Mouse (Mus musculus): ENCODE results near the gene Nr1h4.

Nr1h4 gene

DNA sequence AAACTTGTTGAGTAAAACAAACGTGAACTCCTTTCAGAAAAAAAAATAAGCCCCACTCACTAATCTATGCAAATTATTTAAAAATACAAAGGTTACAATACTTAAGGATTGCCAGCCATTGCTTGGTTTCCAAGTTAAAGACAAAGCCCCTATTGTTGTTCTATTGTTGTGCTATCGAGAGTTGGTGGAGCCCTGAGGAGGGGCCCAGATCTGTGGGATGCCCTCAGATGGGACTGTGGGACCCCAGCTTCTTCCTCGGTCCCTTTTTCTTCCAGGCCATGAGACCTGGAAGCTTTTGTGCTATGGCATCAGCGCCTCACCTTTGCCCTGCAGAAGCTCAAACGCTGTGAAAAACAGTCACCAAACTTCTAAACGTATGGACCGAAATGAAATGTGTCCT, 51.7 kb downstream of the Nr1h4 start:
- DNase-seq (ENCODE audit: low read depth, low spot score), result peak; percentile 28

GRCm38 (mm10) chr10:89478766-89479165, 54.6 kb downstream of the Nr1h4 start:
- DNase-seq (ENCODE audit: low read depth, low spot score), result no peak

DNA sequence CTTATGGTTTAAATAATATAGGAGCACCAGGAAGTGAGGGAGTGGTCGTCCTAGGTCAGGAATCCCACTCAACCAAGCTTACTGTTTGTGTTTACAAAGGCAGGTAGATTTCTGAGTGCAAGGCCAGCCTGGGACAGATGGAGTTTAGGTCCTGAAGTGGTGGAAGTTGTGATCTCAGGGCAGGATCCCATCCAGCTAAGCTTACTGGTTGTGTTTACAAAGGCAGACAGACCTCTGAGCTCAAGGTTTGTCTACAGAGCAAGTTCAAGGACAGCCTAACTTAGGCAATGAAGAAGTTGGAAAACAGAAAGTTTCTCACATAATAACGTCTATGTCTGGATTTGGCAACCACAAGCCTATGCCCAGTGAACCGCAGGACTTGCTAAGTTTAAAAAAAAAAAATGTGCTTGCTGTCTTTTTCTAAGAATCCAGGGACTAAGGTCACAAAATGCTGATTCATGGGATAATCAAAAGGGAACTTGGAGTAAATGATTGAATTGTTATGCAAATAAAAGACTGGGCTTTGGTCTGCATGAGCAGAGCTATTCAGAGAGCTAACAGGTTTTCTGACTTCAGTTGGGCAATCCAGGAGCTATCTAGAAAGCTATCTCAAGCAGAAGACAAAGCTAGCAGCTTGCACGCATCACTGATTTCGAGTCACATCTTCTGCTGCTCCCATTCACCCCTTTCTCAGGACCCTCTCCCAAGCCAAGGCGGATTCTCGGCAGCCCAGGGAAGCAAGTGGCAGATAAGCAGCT, 62.6 kb downstream of the Nr1h4 start:
- peak; percentile 88 for DNase-seq (ENCODE audit: low read depth, low spot score)

GRCm38 (mm10) chr10:89464760-89465405, 68.5 kb downstream of the Nr1h4 start:
- no peak for DNase-seq (ENCODE audit: low read depth, low spot score)

- no peak for DNase-seq (ENCODE audit: low read depth, low spot score)
Measured at GRCm38 (mm10) chr10:89462890-89463289, 70.5 kb downstream of the Nr1h4 start.

- peak; percentile 90 for DNase-seq (ENCODE audit: low read depth, low spot score)
Measured at GRCm38 (mm10) chr10:89461856-89462507, 71.4 kb downstream of the Nr1h4 start.

DNA sequence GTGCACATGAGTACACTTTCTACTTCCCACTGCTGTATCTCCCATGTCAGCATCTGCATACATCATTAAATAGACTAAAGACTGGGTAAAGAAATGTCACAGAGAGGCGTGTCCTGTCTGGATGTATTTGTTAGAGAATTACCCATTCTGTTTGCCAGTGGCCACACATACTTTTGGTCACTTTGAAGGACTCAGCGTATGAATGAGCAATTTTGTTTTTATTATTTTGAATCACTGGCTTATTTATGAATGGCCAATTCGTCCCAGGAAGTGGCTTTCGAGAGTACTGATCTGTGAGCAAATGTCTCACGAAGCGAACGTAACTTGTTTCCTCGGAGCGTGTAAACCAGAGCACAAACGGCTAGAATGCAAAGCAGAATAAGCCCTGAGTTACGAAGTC, 72.4 kb downstream of the Nr1h4 start:
- DNase-seq (ENCODE audit: low read depth, low spot score), result no peak

DNA sequence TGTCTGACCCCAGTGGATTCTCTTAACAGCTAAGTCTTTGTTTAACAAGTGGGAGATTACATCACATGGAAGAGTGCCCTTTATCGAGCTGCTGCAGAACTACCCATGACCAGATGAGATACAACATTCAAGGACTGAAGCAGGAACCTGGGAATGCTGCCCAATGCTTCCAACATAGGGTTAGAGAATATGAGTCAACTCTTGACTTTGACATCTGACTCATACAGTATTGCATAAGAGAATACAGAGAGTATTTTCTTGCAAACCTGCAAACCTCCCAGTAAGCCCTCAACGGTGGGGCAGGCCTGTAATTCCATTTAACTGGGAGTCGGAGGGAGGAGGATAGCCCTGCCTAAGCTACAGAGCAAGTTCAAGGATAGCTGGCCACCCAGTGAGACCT, 74.6 kb downstream of the Nr1h4 start:
- DNase-seq (ENCODE audit: low read depth, low spot score), result no peak

GRCm38 (mm10) chr10:89453794-89454193, 79.6 kb downstream of the Nr1h4 start:
- no peak for DNase-seq (ENCODE audit: low read depth, low spot score)

GRCm38 (mm10) chr10:89453068-89453641, 80.2 kb downstream of the Nr1h4 start:
- DNase-seq (ENCODE audit: low read depth, low spot score), result peak; percentile 69

- DNase-seq (ENCODE audit: low read depth, low spot score), result no peak
Measured at GRCm38 (mm10) chr10:89450411-89450810, 83.0 kb downstream of the Nr1h4 start.

GRCm38 (mm10) chr10:89444381-89444780, 89.0 kb downstream of the Nr1h4 start:
- DNase-seq (ENCODE audit: low read depth, low spot score), result no peak

- peak; percentile 95 for DNase-seq (ENCODE audit: low read depth, low spot score)
Measured at GRCm38 (mm10) chr10:89443623-89444151, 89.7 kb downstream of the Nr1h4 start, which contains the start of gene Gas2l3. Gas2l3 (minus strand) TSS chr10:89443967.

GRCm38 (mm10) chr10:89443115-89443622, 90.2 kb downstream of the Nr1h4 start:
- DNase-seq (ENCODE audit: low read depth, low spot score), result no peak

GRCm38 (mm10) chr10:89442640-89443039, 90.7 kb downstream of the Nr1h4 start:
- no peak for DNase-seq (ENCODE audit: low read depth, low spot score)

DNA sequence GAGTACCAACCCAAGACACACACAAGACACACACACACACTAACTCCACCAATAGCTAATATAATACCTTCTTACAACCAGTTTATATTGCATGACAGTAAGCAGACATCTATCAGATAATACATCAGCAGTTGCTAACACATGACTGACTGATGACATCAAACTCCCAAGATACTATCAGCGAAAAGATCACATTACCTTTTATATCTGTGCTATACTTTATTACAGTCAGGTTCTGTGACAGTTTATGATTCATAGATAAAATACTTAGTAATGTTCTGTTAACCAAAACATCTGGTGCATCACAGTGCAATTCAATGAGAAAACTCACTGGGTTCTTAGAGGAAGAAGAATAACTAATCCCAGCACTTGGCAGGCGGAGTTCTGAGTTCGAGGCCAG, 91.4 kb downstream of the Nr1h4 start:
- no peak for DNase-seq (ENCODE audit: low read depth, low spot score)

DNA sequence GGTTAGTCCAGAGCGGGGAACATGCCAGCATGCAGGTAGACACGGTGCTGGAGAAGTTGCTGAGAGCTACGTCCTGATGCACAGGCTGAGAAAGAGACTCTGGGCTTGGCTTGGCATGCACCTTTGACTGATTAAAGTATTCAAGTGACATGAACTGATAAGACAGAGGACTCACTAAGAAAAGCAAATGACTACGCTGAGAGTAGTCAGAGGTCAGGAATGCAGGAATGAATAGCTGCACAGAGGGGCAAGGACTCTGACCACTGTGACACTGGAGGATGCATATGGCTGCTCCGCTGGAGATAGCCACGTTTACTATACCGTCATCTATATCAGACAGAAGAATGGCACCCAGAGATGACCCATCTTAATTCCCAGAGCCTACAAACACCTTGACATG, 94.0 kb downstream of the Nr1h4 start:
- no peak for DNase-seq (ENCODE audit: low read depth, low spot score)

GRCm38 (mm10) chr10:89437996-89438395, 95.4 kb downstream of the Nr1h4 start:
- DNase-seq (ENCODE audit: low read depth, low spot score), result no peak

GRCm38 (mm10) chr10:89437472-89437871, 95.9 kb downstream of the Nr1h4 start:
- DNase-seq (ENCODE audit: low read depth, low spot score), result no peak

DNA sequence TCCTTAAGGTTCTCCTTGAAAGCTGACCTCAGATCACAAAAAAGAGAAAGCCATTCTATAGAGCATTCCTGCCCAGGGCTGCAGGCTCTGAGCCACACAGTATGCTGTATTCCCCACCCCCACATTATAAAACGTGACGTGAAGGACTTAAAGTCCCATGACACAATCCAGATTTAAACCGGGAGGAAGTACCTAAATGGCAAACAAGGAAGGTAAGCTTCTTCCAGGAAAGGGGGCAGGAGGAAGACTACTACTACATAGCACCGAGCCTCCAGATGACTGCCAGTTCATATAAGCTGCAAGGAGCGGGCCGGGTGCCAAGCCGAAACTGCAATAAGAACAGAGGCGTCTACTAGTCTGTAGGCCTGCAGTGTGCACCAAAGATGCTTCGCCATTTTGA, 97.5 kb downstream of the Nr1h4 start:
- DNase-seq (ENCODE audit: low read depth, low spot score), result no peak

- no peak for DNase-seq (ENCODE audit: low read depth, low spot score)
Measured at GRCm38 (mm10) chr10:89435413-89435812, 98.0 kb downstream of the Nr1h4 start.
